In the genomic region with DNA sequence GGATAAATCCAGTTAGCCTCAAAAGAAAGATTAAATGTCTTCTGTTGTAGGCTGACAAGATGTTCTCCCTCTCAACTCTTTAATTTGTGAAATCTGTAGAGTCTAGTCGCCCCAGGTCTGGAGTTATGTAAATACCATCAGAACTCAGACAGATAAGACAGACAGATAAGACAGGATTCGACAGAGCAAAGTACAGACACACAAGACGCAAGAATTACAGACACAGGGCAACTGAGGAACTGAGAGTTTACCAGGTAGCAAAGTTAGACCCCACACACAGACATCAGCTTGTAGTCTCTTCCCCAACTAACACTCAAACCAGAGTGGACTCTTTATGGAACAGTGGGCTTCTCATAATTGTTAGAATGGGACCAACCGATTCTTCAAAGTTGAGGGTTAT, we compare ENCODE assay signal across 16 mouse cellular contexts. TPM values are rescaled to one million over a fixed set of nuclear protein-coding genes. Genes with fewer than 3 reads are reported as not detected.
A peak's percentile ranks its signal among the peaks of the same experiment; 100 is the strongest.
DNase-seq lines count a peak whose midpoint lies in the region; ATAC-seq and TF ChIP-seq lines count a peak whose summit lies in the region.
"Had no signal": no experiment of that assay in that cellular context is flagged by ENCODE, and none has a peak within 500 bp of the region (broad histone marks: within the 10 kb centered on the region; RNA-seq: fewer than 3 reads in every experiment).

No protein-coding gene starts in this region.

- H3K9me3 ChIP-seq in heart, postnatal 0 days (replicated peaks; ENCODE audit: control insufficient read depth, low read length), result no peaks in the 10 kb centered on the region
- H3K9me3 ChIP-seq: embryonic facial prominence, embryonic 15.5 days; forebrain, embryonic 10.5 days; hindbrain, embryonic 10.5 days; limb, embryonic 13.5 days; midbrain, embryonic 15.5 days had no signal

- no peak for TF ChIP-seq POLR2A in heart, adult 2 months (IDR thresholded peaks at IDR 0.05; ENCODE audit: insufficient read depth, low read depth, low read length)

- H3K4me2 ChIP-seq in heart, postnatal 0 days (ENCODE audit: low read depth, low read length), result 0 out of 2 replicates have a peak overlapping the region, but pooled peaks have one; percentile 26
- H3K4me2 ChIP-seq: embryonic facial prominence, embryonic 15.5 days; midbrain, embryonic 15.5 days had no signal

- H3K9ac ChIP-seq in heart, adult 2 months (ENCODE audit: low read depth, low read length), result no peak overlapping the region
- H3K9ac ChIP-seq in heart, postnatal 0 days (replicated peaks; ENCODE audit: low read depth, low read length), result 0 out of 2 replicates have a peak overlapping the region, but pooled peaks have one; percentile 20
- H3K9ac ChIP-seq: embryonic facial prominence, embryonic 15.5 days; limb, embryonic 13.5 days; liver, embryonic 14.5 days; midbrain, embryonic 15.5 days had no signal

- H3K4me3 ChIP-seq in heart, adult 2 months, result no peak overlapping the region
- H3K4me3 ChIP-seq in heart, postnatal 0 days (ENCODE audit: low read depth, low read length), result no peak overlapping the region
- H3K4me3 ChIP-seq: embryonic facial prominence, embryonic 15.5 days; forebrain, embryonic 10.5 days; hindbrain, embryonic 10.5 days; left cerebral cortex, adult 2 months; limb, embryonic 13.5 days; midbrain, embryonic 15.5 days had no signal

- no peak for TF ChIP-seq EP300 in heart, adult 2 months (IDR thresholded peaks at IDR 0.05; ENCODE audit: insufficient read depth, low read depth, low read length)
- no peak for TF ChIP-seq EP300 in heart, postnatal 0 days (IDR thresholded peaks at IDR 0.05; ENCODE audit: low read depth)

- DNase-seq in heart, adult 2 months, result no peak
- no peak for DNase-seq in heart, adult 18-20 months
- DNase-seq in heart, postnatal 0 days (ENCODE audit: low spot score), result no peak
- DNase-seq in heart, adult 11 months, result no peak
- peak; percentile 38 for DNase-seq in splenic B cell, adult 2 months (ENCODE audit: low read depth, low spot score)
- DNase-seq in thymus, postnatal 4 days, result no peak
- DNase-seq in adrenal gland, postnatal 25 days, result no peak
- DNase-seq: cerebellum, adult 9-10 months had no signal

- peaks cover 4% of the 10 kb centered on the region for H3K36me3 ChIP-seq in heart, adult 2 months (ENCODE audit: control insufficient read depth, insufficient read depth, low read length)
- no peaks in the 10 kb centered on the region; the same call in 1 of the 2 replicates for H3K36me3 ChIP-seq in heart, postnatal 0 days (replicated peaks; ENCODE audit: control insufficient read depth, insufficient read depth, low read length)
- H3K36me3 ChIP-seq in splenic B cell, adult 2 months (ENCODE audit: control insufficient read depth, insufficient read depth, low read length, poor library complexity, severe bottlenecking), result no peaks in the 10 kb centered on the region; the same call in 1 of the 2 replicates
- H3K36me3 ChIP-seq: embryonic facial prominence, embryonic 15.5 days; forebrain, embryonic 10.5 days; hindbrain, embryonic 10.5 days; limb, embryonic 13.5 days; midbrain, embryonic 15.5 days had no signal

- intact Hi-C loops in heart, adult 2 months (cut with DNase I), result no loop called here

- no peak for ATAC-seq in heart, postnatal 0 days (ENCODE audit: insufficient read depth, low read depth)
- peak; percentile 2 for ATAC-seq in inflammation-experienced regulatory T-cells, adult 6 months
- ATAC-seq: midbrain, embryonic 15.5 days had no signal

- 72% methylated on average over 4 of the region's 4 CpGs for WGBS in heart, adult 2 months
- 38% methylated on average over 4 of the region's 4 CpGs for WGBS in heart, postnatal 0 days

- no peaks in the 10 kb centered on the region for H3K27me3 ChIP-seq in heart, adult 2 months (ENCODE audit: control insufficient read depth, insufficient read depth, low read length)
- H3K27me3 ChIP-seq in heart, postnatal 0 days (ENCODE audit: control insufficient read depth, insufficient read depth, low read length), result no peaks in the 10 kb centered on the region
- H3K27me3 ChIP-seq in splenic B cell, adult 2 months (ENCODE audit: control insufficient read depth, insufficient read depth, low read length, poor library complexity, severe bottlenecking), result no peaks in the 10 kb centered on the region
- H3K27me3 ChIP-seq: embryonic facial prominence, embryonic 15.5 days; limb, embryonic 13.5 days; midbrain, embryonic 15.5 days had no signal

- H3K79me2 ChIP-seq in heart, adult 2 months (replicated peaks; ENCODE audit: control insufficient read depth, insufficient read depth, low read length), result no peaks in the 10 kb centered on the region

- peak overlapping the region; percentile 6; the same call in 1 of the 2 replicates for H3K27ac ChIP-seq in heart, adult 2 months
- H3K27ac ChIP-seq in heart, postnatal 0 days (ENCODE audit: low read depth), result peak overlapping the region; percentile 93
- H3K27ac ChIP-seq: embryonic facial prominence, embryonic 15.5 days; forebrain, embryonic 10.5 days; hindbrain, embryonic 10.5 days; limb, embryonic 13.5 days; liver, embryonic 14.5 days; midbrain, embryonic 15.5 days had no signal

- peaks cover 10% of the 10 kb centered on the region for H3K4me1 ChIP-seq in heart, adult 2 months (ENCODE audit: control insufficient read depth, insufficient read depth, low read length)
- peaks cover 70% of the 10 kb centered on the region for H3K4me1 ChIP-seq in heart, postnatal 0 days (ENCODE audit: control insufficient read depth, insufficient read depth)
- H3K4me1 ChIP-seq: midbrain, embryonic 15.5 days had no signal

- no peak for TF ChIP-seq CTCF in heart, adult 2 months (IDR thresholded peaks at IDR 0.05)
- no peak for TF ChIP-seq CTCF in heart, postnatal 0 days (IDR thresholded peaks at IDR 0.05; ENCODE audit: low read depth)

RNA-seq across cellular contexts. Expression of a gene that starts 15.6 kb away (rescaled TPM):
- 10 to 100 TPM; 47.2 to 48.1 TPM for total RNA-seq in heart, adult 2 months (2021)
- polyA plus RNA-seq in heart, adult 2 months (2012; rRNA removed), result 66.6 and 67.4 TPM in 2 replicates
- total RNA-seq in heart, adult 18-20 months (2021), result 10 to 100 TPM; 34.3 to 38.6 TPM
- total RNA-seq in heart, postnatal 0 days (2014; rRNA removed; ENCODE audit: low replicate concordance), result 149 and 162 TPM in 2 replicates
- 77.3 and 82.9 TPM in 2 replicates for polyA plus RNA-seq in heart, postnatal 0 days (2015; fragmentation: Nextera tagmentation; extraction: Ambion mirVana)
- 100 to 1,000 TPM; 141 to 154 (median 148) TPM for polyA plus RNA-seq in inflammation-experienced regulatory T-cells, adult 6 months (2017; shearing (Covaris generic))
- total RNA-seq in adrenal gland, postnatal 25 days (2021), result 57.6 and 66.5 TPM in 2 replicates
